25 mouse cellular contexts compared by ENCODE assay signal in genomic region chr6:5019969-5020368, GRCm38 (mm10).
DNase-seq lines count a peak whose midpoint lies in the region; ATAC-seq and TF ChIP-seq lines count a peak whose summit lies in the region.
"Had no signal": no experiment of that assay in that cellular context is flagged by ENCODE, and none has a peak within 500 bp of the region (broad histone marks: within the 10 kb centered on the region; RNA-seq: fewer than 3 reads in every experiment).

No protein-coding gene starts in this region.

- H3K9me3 ChIP-seq in liver, postnatal 0 days (ENCODE audit: low read length), result no peaks in the 10 kb centered on the region
- no peaks in the 10 kb centered on the region for H3K9me3 ChIP-seq in liver, embryonic 12.5 days (replicated peaks)
- H3K9me3 ChIP-seq in ES-Bruce4 (replicated peaks; ENCODE audit: control insufficient read depth, insufficient read depth, low read length, poor library complexity, severe bottlenecking), result no peaks in the 10 kb centered on the region
- no peaks in the 10 kb centered on the region for H3K9me3 ChIP-seq in hindbrain, embryonic 12.5 days (replicated peaks)
- H3K9me3 ChIP-seq: forebrain, embryonic 13.5 days; midbrain, embryonic 15.5 days had no signal

- TF ChIP-seq EP300 in liver, postnatal 0 days (IDR thresholded peaks at IDR 0.05; ENCODE audit: low read depth), result no peak
- TF ChIP-seq EP300 in ES-Bruce4 (IDR thresholded peaks at IDR 0.05; ENCODE audit: insufficient read depth, low read depth, low read length), result peak; percentile 89

- no peak for TF ChIP-seq POLR2A in ES-Bruce4 (IDR thresholded peaks at IDR 0.05; ENCODE audit: insufficient read depth, low read length)

- ATAC-seq in liver, postnatal 0 days, result no peak
- ATAC-seq in liver, embryonic 12.5 days, result no peak
- peak; percentile 78 for ATAC-seq in megakaryocyte, adult 5-6 weeks (ENCODE audit: poor library complexity, severe bottlenecking)
- ATAC-seq in hindbrain, embryonic 12.5 days (ENCODE audit: low FRiP score), result no peak
- ATAC-seq: forebrain, embryonic 13.5 days; intestine, postnatal 0 days; lung, postnatal 0 days; midbrain, embryonic 15.5 days had no signal

- H3K27me3 ChIP-seq in liver, postnatal 0 days (ENCODE audit: insufficient read depth, low read length), result no peaks in the 10 kb centered on the region
- no peaks in the 10 kb centered on the region for H3K27me3 ChIP-seq in liver, embryonic 12.5 days (replicated peaks)
- H3K27me3 ChIP-seq in ES-Bruce4 (ENCODE audit: control insufficient read depth, insufficient read depth, low read length, poor library complexity, severe bottlenecking), result no peaks in the 10 kb centered on the region
- H3K27me3 ChIP-seq in hindbrain, embryonic 12.5 days, result no peaks in the 10 kb centered on the region
- H3K27me3 ChIP-seq: CH12.LX; forebrain, embryonic 13.5 days; midbrain, embryonic 15.5 days had no signal

- no peak for TF ChIP-seq CTCF in liver, postnatal 0 days (IDR thresholded peaks at IDR 0.05; ENCODE audit: low read depth)
- TF ChIP-seq CTCF in ES-Bruce4 (IDR thresholded peaks at IDR 0.05; ENCODE audit: low read depth, low read length), result no peak

- H3K4me2 ChIP-seq in liver, postnatal 0 days (ENCODE audit: low read depth, low read length), result no peak overlapping the region
- H3K4me2 ChIP-seq in liver, embryonic 12.5 days, result no peak overlapping the region
- no peak overlapping the region for H3K4me2 ChIP-seq in hindbrain, embryonic 12.5 days (replicated peaks)
- H3K4me2 ChIP-seq: forebrain, embryonic 13.5 days; heart, embryonic 11.5 days; hindbrain, embryonic 14.5 days; midbrain, embryonic 15.5 days had no signal

- no peak overlapping the region for H3K9ac ChIP-seq in liver, postnatal 0 days (replicated peaks)
- no peak overlapping the region for H3K9ac ChIP-seq in liver, embryonic 12.5 days
- no peak overlapping the region for H3K9ac ChIP-seq in ES-Bruce4 (ENCODE audit: low read depth, poor library complexity, severe bottlenecking)
- no peak overlapping the region for H3K9ac ChIP-seq in hindbrain, embryonic 12.5 days
- H3K9ac ChIP-seq: forebrain, embryonic 13.5 days; hindbrain, embryonic 14.5 days; midbrain, embryonic 15.5 days had no signal

- H3K27ac ChIP-seq in liver, postnatal 0 days (ENCODE audit: low read depth), result 0 out of 2 replicates have a peak overlapping the region, but pooled peaks have one; percentile 3
- no peak overlapping the region for H3K27ac ChIP-seq in liver, embryonic 12.5 days
- H3K27ac ChIP-seq in ES-Bruce4 (ENCODE audit: insufficient read depth, low read length), result peak overlapping the region; percentile 93
- no peak overlapping the region for H3K27ac ChIP-seq in hindbrain, embryonic 12.5 days
- H3K27ac ChIP-seq: forebrain, embryonic 13.5 days; hindbrain, embryonic 14.5 days; midbrain, embryonic 15.5 days had no signal

- no peak for DNase-seq in liver, postnatal 0 days
- peak; percentile 98 for DNase-seq in R1 (ENCODE audit: low read depth, low spot score)
- DNase-seq in kidney, postnatal 25 days, result no peak
- no peak for DNase-seq in left cerebral cortex, postnatal 36 days (ENCODE audit: low spot score in 2 of 2)
- DNase-seq: adrenal gland, postnatal 10 days; cerebellum, adult 11 months; cerebellum, adult 9-11 months; gastrocnemius, postnatal 10 days; heart, postnatal 36 days; kidney, postnatal 10 days; lung, adult 18-20 months; lung, postnatal 4 days; right cerebral cortex, postnatal 4 days had no signal

- WGBS in liver, postnatal 0 days (ENCODE audit: insufficient replicate concordance), result 42% methylated on average over 2 of the region's 2 CpGs
- 43% methylated on average over 2 of the region's 2 CpGs for WGBS in liver, embryonic 12.5 days (ENCODE audit: insufficient replicate concordance)
- 82% methylated on average over 2 of the region's 2 CpGs for WGBS in hindbrain, embryonic 12.5 days

- peaks cover 7% of the 10 kb centered on the region; the same call in 1 of the 2 replicates for H3K4me1 ChIP-seq in liver, postnatal 0 days (ENCODE audit: insufficient read depth)
- 0 out of 2 replicates have a peak, but pooled peaks cover 11% of the 10 kb centered on the region for H3K4me1 ChIP-seq in liver, embryonic 12.5 days
- H3K4me1 ChIP-seq in ES-Bruce4 (ENCODE audit: control insufficient read depth, insufficient read depth, low read length), result peaks cover 8% of the 10 kb centered on the region
- no peaks in the 10 kb centered on the region for H3K4me1 ChIP-seq in hindbrain, embryonic 12.5 days
- H3K4me1 ChIP-seq: forebrain, embryonic 13.5 days; midbrain, embryonic 15.5 days had no signal

- H3K4me3 ChIP-seq in liver, postnatal 0 days (ENCODE audit: low read depth, low read length), result no peak overlapping the region
- no peak overlapping the region for H3K4me3 ChIP-seq in liver, embryonic 12.5 days
- no peak overlapping the region for H3K4me3 ChIP-seq in ES-Bruce4 (ENCODE audit: low read depth, low read length)
- no peak overlapping the region for H3K4me3 ChIP-seq in hindbrain, embryonic 12.5 days
- H3K4me3 ChIP-seq: erythroblast, embryonic 14.5 days; forebrain, embryonic 13.5 days; midbrain, embryonic 15.5 days had no signal

- no peaks in the 10 kb centered on the region for H3K36me3 ChIP-seq in liver, postnatal 0 days (replicated peaks; ENCODE audit: insufficient read depth, low read length)
- no peaks in the 10 kb centered on the region for H3K36me3 ChIP-seq in liver, embryonic 12.5 days
- H3K36me3 ChIP-seq in ES-Bruce4 (ENCODE audit: control insufficient read depth, insufficient read depth, low read length, poor library complexity, severe bottlenecking), result no peaks in the 10 kb centered on the region
- H3K36me3 ChIP-seq in hindbrain, embryonic 12.5 days, result no peaks in the 10 kb centered on the region
- H3K36me3 ChIP-seq: midbrain, embryonic 15.5 days had no signal

- intact Hi-C loops in left cerebral cortex, postnatal 36 days (cut with DNase I), result no loop called here

Comparison
In these comparisons a context has a peak if more than half of its experiments do, and no peak if none do; other contexts are left out.
1. H3K27ac ChIP-seq: peak in liver, postnatal 0 days (single experiment) and ES-Bruce4 (single experiment); none in liver, embryonic 12.5 days (single experiment) and hindbrain, embryonic 12.5 days (single experiment).